Mouse (Mus musculus) cerebellum, postnatal 4 days (tissue): ENCODE data around the gene Col2a1.

Experiments used
- DNase-seq, 2 experiments: peaks; one replicate each; pipeline ENCODE4 v3.0.0; 2022; ENCODE audit warnings: low spot score in 2 of 2, mixed read lengths in 1 of 2

Gene Col2a1

DNA sequence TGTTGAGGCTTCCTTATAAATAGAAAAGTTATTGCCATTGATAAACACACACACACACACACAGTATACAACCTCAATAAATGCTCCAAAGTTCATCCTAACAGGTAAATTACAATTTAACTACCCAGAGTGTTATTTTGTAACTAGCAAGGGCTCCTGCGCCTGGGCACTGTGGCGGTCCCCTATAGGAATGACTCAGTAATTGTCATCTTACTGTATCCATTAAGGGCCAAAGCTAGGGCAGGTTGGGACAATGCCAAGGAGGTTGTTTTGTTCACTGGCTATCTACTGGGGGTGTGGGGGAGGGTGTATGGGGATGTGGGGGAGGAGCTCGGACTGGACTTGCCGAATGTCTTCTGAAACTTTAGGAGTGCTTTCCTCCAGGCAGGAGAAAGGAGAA lies 77.5 kb downstream of the Col2a1 start:
- no peak for DNase-seq
